Mouse (Mus musculus) limb, embryonic 15.5 days (tissue): ENCODE measurements around the gene Nrros. TPM values are rescaled to one million over a fixed set of nuclear protein-coding genes. Genes with fewer than 3 reads are reported as not detected.

Experiments used
- ATAC-seq: fragments of 200-750 bp; cut with Nextera tagmentation; 2 replicates; pipeline ENCODE4 v1.8.0; 2017; ENCODE audit warnings: low read depth, moderate TSS enrichment; ENCODE audit not compliant: insufficient number of reproducible peaks, low FRiP score, low TSS enrichment
- H3K27ac ChIP-seq: fragments of 300-500 bp; sonication (generic); 2 replicates; pipeline ENCODE4 v1.5.1; 2015; ENCODE audit warnings: moderate library complexity, mild to moderate bottlenecking, inconsistent platforms
- H3K27me3 ChIP-seq: fragments of 300-500 bp; sonication (generic); 2 replicates; pipeline ENCODE4 v1.6.1; 2015; ENCODE audit warnings: inconsistent platforms
- H3K36me3 ChIP-seq: fragments of 300-500 bp; sonication (generic); 2 replicates; pipeline ENCODE4 v1.6.1; 2015; ENCODE audit warnings: inconsistent platforms
- H3K4me1 ChIP-seq: fragments of 300-500 bp; sonication (generic); 2 replicates; pipeline ENCODE4 v1.6.1; 2015; ENCODE audit warnings: inconsistent platforms
- H3K4me2 ChIP-seq: fragments of 300-500 bp; sonication (generic); 2 replicates; pipeline ENCODE4 v1.6.1; 2015; ENCODE audit warnings: mild to moderate bottlenecking, inconsistent platforms
- H3K4me3 ChIP-seq: fragments of 300-500 bp; sonication (generic); 2 replicates; pipeline ENCODE4 v1.5.1; 2015; ENCODE audit warnings: mild to moderate bottlenecking, inconsistent platforms
- H3K9ac ChIP-seq: fragments of 300-500 bp; sonication (generic); 2 replicates; pipeline ENCODE4 v1.6.1; 2015; ENCODE audit warnings: inconsistent platforms
- H3K9me3 ChIP-seq: fragments of 300-500 bp; sonication (generic); 2 replicates; pipeline ENCODE4 v1.6.1; 2016; ENCODE audit warnings: inconsistent platforms
- WGBS: fragments of 180-500 bp; shearing (Covaris S2); methylation state at CpG from one replicate; pipeline ENCODE4 v1.1.7; 2015; 5-methylcytosine and 5-hydroxymethylcytosine counted together
- polyA plus RNA-seq: library from polyadenylated mRNA; unstranded; fragments of >200 nt; fragmentation: Nextera tagmentation; extraction: Ambion mirVana; gene quantifications from 2 replicates; pipeline ENCODE4 v1.2.1, GENCODE M21; 2015

Gene Nrros
- polyA plus RNA-seq, 1 experiment from 2014 or later: 21.3 TPM

- peaks cover 3% of the 10 kb centered on the region; the same call in 1 of the 2 replicates for H3K4me1 ChIP-seq
- H3K9ac ChIP-seq: no peak overlapping the region
- 60% methylated on average over 18 of the region's 18 CpGs for WGBS
- peak overlapping the region; percentile 68; the same call in 1 of the 2 replicates for H3K27ac ChIP-seq
- no peak overlapping the region for H3K4me3 ChIP-seq
- H3K4me2 ChIP-seq: no peak overlapping the region
- ATAC-seq: no peak
- H3K36me3 ChIP-seq: no peaks in the 10 kb centered on the region
- H3K9me3 ChIP-seq: no peaks in the 10 kb centered on the region
- no peaks in the 10 kb centered on the region for H3K27me3 ChIP-seq
Observed at GRCm38 (mm10) chr16:32176896-32177686, 11.7 kb upstream of the Nrros start.

GRCm38 (mm10) chr16:32175029-32175428, 9.6 kb upstream of the Nrros start:
- Histone ChIP-seq H3K4me3 (no peak overlapping the region), H3K9ac (no peak overlapping the region), H3K27ac (no peak overlapping the region), H3K36me3 (no peaks in the 10 kb centered on the region), H3K9me3 (no peaks in the 10 kb centered on the region), H3K4me2 (no peak overlapping the region), H3K27me3 (no peaks in the 10 kb centered on the region), H3K4me1 (peaks cover 3% of the 10 kb centered on the region; the same call in 1 of the 2 replicates)
- WGBS: 89% methylated on average over 4 of the region's 4 CpGs
- ATAC-seq: no peak

GRCm38 (mm10) chr16:32174340-32175005, 9.1 kb upstream of the Nrros start:
- Histone ChIP-seq H3K27me3 (no peaks in the 10 kb centered on the region), H3K4me3 (no peak overlapping the region), H3K4me2 (no peak overlapping the region), H3K4me1 (peaks cover 3% of the 10 kb centered on the region; the same call in 1 of the 2 replicates), H3K9me3 (no peaks in the 10 kb centered on the region), H3K9ac (no peak overlapping the region), H3K27ac (no peak overlapping the region), H3K36me3 (no peaks in the 10 kb centered on the region)
- no peak for ATAC-seq
- WGBS: 83% methylated on average over 8 of the region's 8 CpGs

GRCm38 (mm10) chr16:32173401-32173800, 8.0 kb upstream of the Nrros start:
- H3K9ac ChIP-seq: no peak overlapping the region
- H3K4me1 ChIP-seq: peaks cover 3% of the 10 kb centered on the region; the same call in 1 of the 2 replicates
- no peak for ATAC-seq
- 75% methylated on average over 11 of the region's 11 CpGs for WGBS
- no peaks in the 10 kb centered on the region for H3K36me3 ChIP-seq
- no peak overlapping the region for H3K27ac ChIP-seq
- H3K4me2 ChIP-seq: no peak overlapping the region
- no peaks in the 10 kb centered on the region for H3K27me3 ChIP-seq
- no peak overlapping the region for H3K4me3 ChIP-seq
- no peaks in the 10 kb centered on the region for H3K9me3 ChIP-seq

- Histone ChIP-seq H3K9ac (no peak overlapping the region), H3K27ac (no peak overlapping the region), H3K4me1 (no peaks in the 10 kb centered on the region), H3K4me3 (no peak overlapping the region), H3K9me3 (no peaks in the 10 kb centered on the region), H3K4me2 (no peak overlapping the region), H3K36me3 (no peaks in the 10 kb centered on the region), H3K27me3 (no peaks in the 10 kb centered on the region)
- no peak for ATAC-seq
- WGBS: 84% methylated on average over 5 of the region's 5 CpGs
Observed at GRCm38 (mm10) chr16:32171031-32171731, 5.8 kb upstream of the Nrros start.

DNA sequence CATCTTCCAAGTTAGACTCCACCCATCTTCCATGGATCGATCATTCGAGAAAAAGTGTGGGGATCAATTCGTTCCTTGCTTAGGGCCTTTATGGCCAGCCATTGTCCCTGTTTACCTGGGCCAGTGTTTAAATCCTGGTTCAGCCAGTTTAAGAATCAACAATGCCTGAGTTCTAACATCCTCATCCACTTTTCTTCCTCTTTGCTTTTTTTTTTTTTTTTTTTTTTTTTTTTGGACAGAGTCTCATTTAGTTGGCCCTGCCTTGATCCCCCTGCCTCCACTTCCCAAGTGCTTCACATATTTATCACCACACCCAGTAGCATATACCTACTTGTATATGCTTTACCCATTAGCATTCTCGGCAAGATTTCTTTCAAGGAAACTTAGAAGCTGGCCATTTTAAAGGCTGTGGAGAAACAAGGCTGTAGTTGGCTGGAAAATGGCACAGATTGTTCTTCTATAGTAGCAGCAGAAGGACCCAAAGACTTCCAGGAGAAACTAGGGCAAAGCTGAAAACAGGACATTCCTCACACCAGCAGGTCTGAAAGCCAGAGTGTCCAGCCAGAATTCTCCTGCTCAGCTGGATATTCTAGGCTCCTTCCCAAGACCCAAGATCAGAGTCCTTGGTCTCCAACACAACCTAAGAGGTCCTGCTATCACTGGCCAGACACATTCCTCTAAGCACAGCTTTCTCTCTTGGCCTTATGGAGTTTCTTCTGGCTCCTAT, 2.6 kb upstream of the Nrros start:
- 92% methylated on average over 4 of the region's 4 CpGs for WGBS
- H3K27ac ChIP-seq: no peak overlapping the region

GRCm38 (mm10) chr16:32164396-32165027, 882 bp downstream of the Nrros start:
- Histone ChIP-seq H3K36me3 (no peaks in the 10 kb centered on the region), H3K9me3 (no peaks in the 10 kb centered on the region), H3K4me3 (peak overlapping the region; percentile 36), H3K4me2 (peak overlapping the region; percentile 63), H3K9ac (no peak overlapping the region), H3K4me1 (peaks cover 8% of the 10 kb centered on the region), H3K27me3 (no peaks in the 10 kb centered on the region; the same call in 1 of the 2 replicates), H3K27ac (no peak overlapping the region)
- no peak for ATAC-seq
- WGBS: 70% methylated on average over 19 of the region's 19 CpGs

More for the DNA sequence above, 2.6 kb upstream of the Nrros start:
- no peaks in the 10 kb centered on the region for H3K36me3 ChIP-seq
- H3K4me2 ChIP-seq: no peak overlapping the region
- no peak overlapping the region for H3K9ac ChIP-seq
- no peaks in the 10 kb centered on the region; the same call in 1 of the 2 replicates for H3K27me3 ChIP-seq
- no peak overlapping the region for H3K4me3 ChIP-seq
- H3K4me1 ChIP-seq: peaks cover 8% of the 10 kb centered on the region
- ATAC-seq: no peak
- no peaks in the 10 kb centered on the region for H3K9me3 ChIP-seq

GRCm38 (mm10) chr16:32163891-32164290, 1.5 kb downstream of the Nrros start:
- ATAC-seq: no peak
- H3K36me3 ChIP-seq: no peaks in the 10 kb centered on the region
- H3K9ac ChIP-seq: no peak overlapping the region
- WGBS: 66% methylated on average over 5 of the region's 5 CpGs
- peaks cover 8% of the 10 kb centered on the region for H3K4me1 ChIP-seq
- no peak overlapping the region for H3K4me2 ChIP-seq
- no peak overlapping the region for H3K27ac ChIP-seq
- H3K27me3 ChIP-seq: no peaks in the 10 kb centered on the region; the same call in 1 of the 2 replicates
- H3K9me3 ChIP-seq: no peaks in the 10 kb centered on the region
- H3K4me3 ChIP-seq: 0 out of 2 replicates have a peak overlapping the region, but pooled peaks have one; percentile 1

DNA sequence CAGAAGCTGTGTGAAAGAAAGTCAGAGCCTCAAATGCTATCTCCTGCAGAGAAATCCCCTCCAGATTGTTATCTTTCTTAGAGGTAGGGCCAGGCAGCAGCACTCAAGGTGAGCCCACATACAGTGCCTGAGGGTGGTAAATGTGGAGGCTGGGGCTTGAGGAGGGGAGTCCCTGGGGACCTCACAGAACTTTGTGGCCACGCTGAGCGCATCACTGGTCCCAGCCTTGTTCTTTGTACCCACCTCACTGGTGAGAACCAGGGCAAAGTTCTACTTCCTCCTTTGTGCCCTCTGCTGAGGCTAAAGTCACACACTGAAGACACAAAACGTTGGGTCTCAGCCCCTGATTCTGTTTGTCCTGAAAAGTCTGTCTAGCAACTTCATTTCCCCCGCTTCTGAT, 2.0 kb downstream of the Nrros start:
- H3K4me1 ChIP-seq: peaks cover 8% of the 10 kb centered on the region
- H3K27ac ChIP-seq: no peak overlapping the region
- H3K36me3 ChIP-seq: no peaks in the 10 kb centered on the region
- H3K4me2 ChIP-seq: no peak overlapping the region
- 0 out of 2 replicates have a peak overlapping the region, but pooled peaks have one; percentile 1 for H3K4me3 ChIP-seq
- WGBS: 83% methylated on average over 4 of the region's 4 CpGs
- ATAC-seq: no peak
- H3K9ac ChIP-seq: no peak overlapping the region
- H3K27me3 ChIP-seq: no peaks in the 10 kb centered on the region; the same call in 1 of the 2 replicates
- no peaks in the 10 kb centered on the region for H3K9me3 ChIP-seq

DNA sequence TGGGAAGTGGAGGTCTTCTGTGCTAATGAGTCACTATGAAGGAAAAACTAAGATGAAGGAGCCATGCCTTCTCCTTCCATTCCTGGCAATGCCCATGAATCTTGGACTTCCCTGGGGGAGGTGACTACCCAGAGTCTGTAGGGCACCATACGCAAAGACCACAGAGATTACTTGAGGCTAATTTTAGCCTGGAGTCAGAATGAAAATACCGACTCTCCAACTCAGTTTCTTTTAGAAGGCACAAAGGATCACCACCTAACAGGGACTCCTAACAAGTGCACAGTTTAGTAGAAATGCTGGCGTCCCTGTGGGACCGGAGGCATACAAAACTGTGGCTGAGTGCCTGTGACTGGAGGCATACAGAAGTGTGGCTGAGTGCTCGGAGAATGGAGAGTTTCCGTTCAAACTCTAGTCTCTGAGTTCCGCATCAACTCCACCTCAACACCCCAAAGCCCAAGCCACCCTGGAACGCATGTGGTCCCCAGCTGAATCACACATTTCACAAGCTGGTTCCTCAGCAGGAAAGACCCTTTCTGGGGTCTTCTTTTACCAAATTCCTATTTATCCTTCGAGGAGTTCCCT, 4.6 kb downstream of the Nrros start:
- peaks cover 8% of the 10 kb centered on the region for H3K4me1 ChIP-seq
- no peak for ATAC-seq
- no peaks in the 10 kb centered on the region for H3K36me3 ChIP-seq
- no peaks in the 10 kb centered on the region for H3K9me3 ChIP-seq
- no peak overlapping the region for H3K4me2 ChIP-seq
- no peak overlapping the region for H3K27ac ChIP-seq
- 81% methylated on average over 9 of the region's 9 CpGs for WGBS
- H3K27me3 ChIP-seq: no peaks in the 10 kb centered on the region; the same call in 1 of the 2 replicates
- no peak overlapping the region for H3K4me3 ChIP-seq
- H3K9ac ChIP-seq: no peak overlapping the region

- Histone ChIP-seq H3K4me2 (no peak overlapping the region), H3K36me3 (no peaks in the 10 kb centered on the region), H3K9ac (no peak overlapping the region), H3K27me3 (no peaks in the 10 kb centered on the region), H3K4me3 (no peak overlapping the region), H3K27ac (no peak overlapping the region), H3K9me3 (no peaks in the 10 kb centered on the region), H3K4me1 (no peaks in the 10 kb centered on the region)
- WGBS: 96% methylated on average over 3 of the region's 3 CpGs
- no peak for ATAC-seq
Observed at GRCm38 (mm10) chr16:32158966-32159365, 6.4 kb downstream of the Nrros start.
